Mouse (Mus musculus): ENCODE measurements around the gene Srf.
"Not testable (repeated sequence)": the region's sequence is repeated elsewhere in the genome, so short reads cannot be mapped to it uniquely, and the experiment has no call there.

Srf gene

GRCm38 (mm10) chr17:46555673-46556583 lies at the start of gene Srf:
TSS of gene Srf (minus strand) at chr17:46556175.
- in situ Hi-C loops (cut with MboI, MseI) = no loop called here

- in situ Hi-C loops (cut with MboI, MseI) = loop anchor here (5.0 kb wide), 1 partner anchor 93 kb away; no protein-coding TSS in a partner anchor
Observed at GRCm38 (mm10) chr17:46605126-46605525, 49.2 kb upstream of the Srf start.

DNA sequence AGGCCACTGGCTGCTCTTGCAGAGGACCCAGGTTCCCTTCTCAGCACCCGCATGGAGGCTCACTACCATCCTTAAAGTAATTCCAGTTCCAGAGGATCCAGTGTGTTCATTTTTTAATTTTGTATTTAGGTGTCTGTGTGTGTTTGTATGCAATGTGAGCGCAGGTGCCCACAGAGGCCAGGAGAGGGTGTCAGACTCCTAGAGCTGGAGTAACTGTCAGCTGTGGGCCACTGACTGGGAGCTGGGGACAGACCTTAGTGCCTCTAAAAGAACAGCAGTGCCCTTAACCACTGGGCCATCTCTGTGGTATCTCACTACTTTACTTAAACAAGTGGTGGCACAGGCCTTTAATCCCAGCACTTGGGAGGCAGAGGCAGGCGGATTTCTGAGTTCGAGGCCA lies 47.3 kb upstream of the Srf start:
- in situ Hi-C loops (cut with MboI, MseI) = no loop called here

DNA sequence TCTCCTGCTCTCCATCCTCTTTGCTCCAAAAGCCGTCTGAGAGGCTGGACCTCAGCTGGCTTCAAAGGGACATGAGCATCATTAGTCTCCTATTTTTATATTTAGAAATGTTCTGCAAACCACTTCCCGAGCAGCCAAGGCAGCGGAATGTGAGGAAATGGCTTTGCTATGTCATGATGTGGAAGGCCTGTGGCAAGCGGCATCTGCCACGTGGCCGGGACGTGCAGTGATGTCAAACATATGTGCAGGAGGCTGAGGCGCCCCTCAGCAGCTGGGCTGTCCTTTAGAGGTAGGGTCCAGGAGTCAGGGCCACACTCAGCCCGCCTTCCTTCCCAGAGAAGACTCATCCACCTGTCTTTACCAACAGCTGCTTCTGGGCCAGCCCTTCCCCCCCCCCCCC lies 46.2 kb upstream of the Srf start:
- in situ Hi-C loops (cut with MboI, MseI) = no loop called here

DNA sequence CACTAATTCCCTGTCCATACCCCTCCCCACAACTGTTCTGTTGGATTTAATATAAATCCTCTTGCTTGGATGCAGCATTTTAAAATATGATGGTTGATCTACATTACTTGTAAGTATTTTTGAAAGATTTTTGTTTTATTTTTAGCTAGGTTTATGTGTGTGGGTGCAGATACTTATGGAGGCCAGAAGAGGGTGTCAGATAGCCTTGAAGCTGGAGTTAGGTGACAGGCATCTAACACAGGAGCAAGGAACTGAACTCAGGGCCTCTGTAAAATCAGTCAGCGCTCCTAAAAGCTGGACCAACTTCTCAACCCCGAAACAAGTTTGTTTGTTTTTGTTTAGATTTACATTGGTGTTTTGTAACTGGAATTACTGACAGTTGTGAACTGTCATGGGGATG lies 44.6 kb upstream of the Srf start:
- in situ Hi-C loops (cut with MboI, MseI) = no loop called here

GRCm38 (mm10) chr17:46598963-46599362 lies 43.0 kb upstream of the Srf start:
- in situ Hi-C loops (cut with MboI, MseI) = no loop called here

GRCm38 (mm10) chr17:46597956-46598355 lies 42.0 kb upstream of the Srf start:
- in situ Hi-C loops (cut with MboI, MseI) = no loop called here

- in situ Hi-C loops (cut with MboI, MseI) = no loop called here
Observed at GRCm38 (mm10) chr17:46595336-46595735, 39.4 kb upstream of the Srf start.

DNA sequence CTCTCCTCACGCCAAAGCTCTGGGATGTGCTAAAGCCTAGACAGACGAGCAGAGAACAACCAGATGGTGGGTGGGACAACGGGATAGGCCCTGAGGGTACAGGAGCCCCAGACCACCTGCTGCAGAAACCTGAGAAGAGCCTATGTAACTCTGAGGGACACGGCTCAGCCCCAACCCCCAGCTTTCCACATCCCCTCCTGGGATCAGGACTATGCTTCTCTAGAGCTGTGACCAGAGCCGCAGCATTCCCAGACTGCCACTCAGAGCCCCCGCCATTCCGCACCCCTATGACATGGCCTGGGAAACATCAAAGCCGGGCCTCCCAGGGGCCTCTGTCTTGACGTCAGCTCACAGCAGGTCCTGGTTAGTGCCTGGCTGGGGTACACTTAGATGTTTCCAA lies 38.6 kb upstream of the Srf start:
- in situ Hi-C loops (cut with MboI, MseI) = no loop called here

- in situ Hi-C loops (cut with MboI, MseI) = no loop called here
Observed at GRCm38 (mm10) chr17:46593124-46593523, 37.1 kb upstream of the Srf start.

- in situ Hi-C loops (cut with MboI, MseI) = no loop called here
Observed at GRCm38 (mm10) chr17:46591406-46591805, 35.4 kb upstream of the Srf start.

GRCm38 (mm10) chr17:46590439-46590838 lies 34.5 kb upstream of the Srf start:
- in situ Hi-C loops (cut with MboI, MseI) = no loop called here

- in situ Hi-C loops (cut with MboI, MseI) = no loop called here
Observed at GRCm38 (mm10) chr17:46589635-46590314, 33.8 kb upstream of the Srf start.

DNA sequence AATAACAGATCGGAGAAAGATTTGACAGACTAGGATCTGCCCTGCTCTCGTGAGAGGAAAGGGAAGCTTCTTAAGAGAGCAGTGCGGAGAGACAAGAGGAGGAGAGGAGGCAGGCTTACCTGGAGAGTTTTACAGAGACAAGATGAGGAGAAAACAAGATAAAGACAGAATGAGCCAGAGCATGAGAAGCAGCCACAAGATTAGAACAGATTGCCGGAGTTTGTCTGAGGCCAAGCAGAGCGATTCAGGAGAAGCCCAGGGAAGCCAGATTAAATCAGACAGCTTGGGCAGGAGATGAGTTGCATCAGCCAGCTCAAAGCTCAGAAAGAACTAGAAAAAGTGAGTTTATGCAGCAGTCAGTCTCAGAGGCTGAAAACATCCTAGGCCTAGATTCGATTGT lies 32.9 kb upstream of the Srf start:
- in situ Hi-C loops (cut with MboI, MseI) = no loop called here

DNA sequence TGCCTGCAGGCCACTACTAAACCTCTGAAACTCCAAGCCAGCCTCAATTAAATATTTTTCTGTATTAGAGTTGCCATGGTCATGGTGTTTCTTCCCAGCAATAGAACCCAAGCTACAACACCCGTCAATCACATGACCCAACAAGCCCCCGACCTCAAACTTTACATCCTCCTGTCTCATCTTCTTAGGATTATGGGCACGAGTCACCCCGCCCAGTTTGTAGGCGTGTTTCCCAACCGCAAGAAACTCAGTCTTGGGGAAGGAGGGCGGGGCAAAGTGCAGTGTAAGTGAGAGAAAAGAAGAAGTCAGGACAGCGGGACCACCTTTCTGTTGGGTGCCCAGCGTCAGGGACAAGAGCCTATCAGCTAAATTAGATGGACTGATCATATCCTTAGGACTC lies 32.2 kb upstream of the Srf start:
- in situ Hi-C loops (cut with MboI, MseI) = no loop called here

DNA sequence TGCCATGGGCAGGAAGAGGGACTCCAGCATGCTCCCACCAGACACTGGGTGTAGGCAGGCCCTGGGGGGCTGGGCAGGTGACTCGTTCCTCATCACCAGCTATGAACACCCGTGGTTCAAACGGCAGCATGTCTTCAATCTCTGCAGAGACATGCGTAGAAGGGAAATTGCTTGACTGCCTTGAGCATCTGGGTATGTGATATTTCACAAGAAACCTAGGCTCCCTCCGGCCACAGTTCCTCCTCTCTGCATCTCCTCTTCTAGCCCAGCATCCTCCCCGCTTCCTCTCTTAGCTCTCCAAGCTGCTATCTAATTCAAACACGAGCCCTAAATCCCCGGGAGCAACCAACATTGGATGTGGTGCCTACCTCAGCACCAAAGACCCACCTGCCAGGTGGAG lies 30.4 kb upstream of the Srf start:
- in situ Hi-C loops (cut with MboI, MseI) = no loop called here

DNA sequence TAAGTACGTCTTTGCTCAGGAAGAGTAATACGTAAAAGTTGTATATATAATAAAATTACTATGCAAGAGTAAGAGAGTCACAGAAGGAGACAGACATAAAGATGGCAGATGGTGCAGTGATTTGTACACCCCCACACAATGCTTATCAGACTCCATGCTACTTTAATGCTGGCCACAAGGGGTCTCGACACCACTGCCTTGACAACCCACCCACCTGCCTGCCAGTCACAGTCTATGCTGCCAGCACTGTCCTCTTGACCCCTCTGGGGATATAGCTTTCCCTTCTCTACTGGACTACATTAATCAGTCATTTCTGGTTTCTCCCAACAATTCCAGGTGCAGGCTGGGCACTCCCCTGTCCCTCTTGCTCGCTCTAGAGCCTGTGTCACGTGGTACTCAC lies 22.7 kb upstream of the Srf start:
- in situ Hi-C loops (cut with MboI, MseI) = loop anchor here (5.0 kb wide), 1 partner anchor 51 kb away; no protein-coding TSS in a partner anchor

DNA sequence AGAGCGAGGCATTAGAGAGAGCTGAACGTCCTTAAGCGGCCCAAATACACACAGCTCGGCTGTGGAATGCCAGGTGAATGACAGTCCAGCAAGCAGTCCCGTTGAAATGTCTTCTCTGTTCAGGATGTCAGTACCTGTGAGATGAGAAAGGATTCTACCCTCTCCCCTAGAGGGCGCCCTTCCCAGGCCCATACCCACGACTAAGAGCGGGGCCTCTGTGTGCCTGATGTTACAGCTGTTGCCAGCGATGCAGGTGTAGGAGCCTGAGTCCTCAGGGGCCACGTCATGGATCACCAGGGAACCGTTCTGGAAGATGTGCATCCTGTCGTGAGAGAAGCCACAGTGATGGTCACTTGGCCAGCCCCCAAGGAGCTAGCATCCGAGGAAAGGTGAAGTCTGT lies 20.1 kb upstream of the Srf start:
- in situ Hi-C loops (cut with MboI, MseI) = loop anchor here (5.0 kb wide), 1 partner anchor 49 kb away; no protein-coding TSS in a partner anchor

DNA sequence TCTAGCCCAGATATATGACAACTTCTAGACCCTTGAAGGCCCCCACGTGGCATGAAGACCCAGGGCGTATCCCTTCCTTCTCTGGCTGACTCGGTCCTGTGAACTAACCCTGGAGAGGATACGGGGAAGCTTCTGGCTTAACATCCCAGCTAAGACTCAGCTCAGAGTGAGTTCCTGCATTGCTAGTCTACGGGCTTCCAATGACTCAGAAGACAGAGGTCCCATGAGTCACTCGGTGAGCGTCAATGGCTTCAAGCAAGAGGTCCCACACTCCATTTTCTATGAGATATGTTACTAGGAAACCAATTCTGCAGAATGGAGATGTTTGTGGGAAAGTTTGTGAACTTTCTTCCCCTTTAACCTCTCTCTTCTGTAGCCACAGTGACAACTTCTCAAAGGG lies 18.6 kb upstream of the Srf start:
- in situ Hi-C loops (cut with MboI, MseI) = no loop called here

GRCm38 (mm10) chr17:46571005-46571404 lies 15.0 kb upstream of the Srf start:
- in situ Hi-C loops (cut with MboI, MseI) = no loop called here

- in situ Hi-C loops (cut with MboI, MseI) = no loop called here
Observed at GRCm38 (mm10) chr17:46559146-46559545, 3.2 kb upstream of the Srf start.

DNA sequence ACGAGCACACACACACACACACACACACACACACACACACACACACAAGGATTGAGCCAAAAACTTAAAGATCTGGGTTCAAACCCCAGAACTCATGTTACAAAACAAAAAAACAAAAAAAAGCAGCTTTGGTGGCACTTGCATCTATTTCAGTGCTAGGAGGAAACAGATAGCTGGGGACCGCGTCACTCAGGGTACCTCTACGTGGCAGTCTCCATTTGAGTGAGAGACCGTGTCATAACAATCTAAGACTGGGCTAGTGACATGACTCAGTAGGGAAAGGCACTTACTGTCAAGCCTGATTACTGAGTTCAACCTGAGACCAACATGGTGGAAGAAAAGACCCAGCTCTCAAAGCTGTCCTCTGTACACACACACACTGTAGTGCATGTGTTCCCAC lies 2.2 kb upstream of the Srf start:
- in situ Hi-C loops (cut with MboI, MseI) = no loop called here

DNA sequence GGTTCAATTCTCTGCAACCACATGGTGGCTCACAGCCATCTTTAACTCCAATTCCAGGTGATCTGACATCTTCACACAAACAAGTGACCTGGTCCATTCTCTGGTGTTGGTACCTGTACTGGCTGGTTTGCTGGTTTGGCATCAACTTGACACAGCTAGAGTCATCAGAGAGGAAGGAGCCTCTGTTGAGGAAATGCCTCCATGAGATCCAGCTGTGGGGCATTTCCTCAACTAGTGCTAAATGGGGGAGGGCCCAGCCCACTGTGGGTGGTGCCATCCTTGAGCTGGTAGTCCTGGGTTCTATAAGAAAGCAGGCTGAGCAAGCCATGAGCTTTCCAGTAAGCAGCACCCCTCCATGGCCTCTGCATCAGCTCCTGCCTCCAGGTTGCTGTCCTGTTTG lies 1.3 kb upstream of the Srf start:
- in situ Hi-C loops (cut with MboI, MseI) = not testable (repeated sequence)
